Mouse (Mus musculus): ENCODE measurements around the gene Mob3b.

Mob3b gene

GRCm38 (mm10) chr4:35146597-35146996 is 10.7 kb downstream of the Mob3b start:
- DNase-seq, result no peak

DNA sequence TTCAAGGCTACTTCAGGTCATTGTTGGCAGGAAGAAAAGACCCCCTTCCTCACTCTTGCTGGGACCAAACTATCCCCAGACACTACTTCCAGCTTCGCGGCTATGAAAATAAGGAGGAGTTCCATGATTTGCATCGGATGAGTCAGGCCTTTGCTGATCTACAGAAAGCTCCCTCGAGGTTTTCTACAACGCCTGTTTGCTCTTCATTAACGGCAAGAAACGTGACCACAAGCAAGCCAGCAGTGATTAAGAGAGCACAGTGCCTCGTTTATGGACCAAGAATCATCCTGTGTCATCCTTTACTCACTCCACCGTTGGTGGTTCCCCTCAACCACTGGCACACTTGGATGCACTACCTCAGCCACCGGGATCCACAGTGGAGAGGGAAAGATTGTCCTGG is 11.6 kb downstream of the Mob3b start:
- DNase-seq, result no peak

DNA sequence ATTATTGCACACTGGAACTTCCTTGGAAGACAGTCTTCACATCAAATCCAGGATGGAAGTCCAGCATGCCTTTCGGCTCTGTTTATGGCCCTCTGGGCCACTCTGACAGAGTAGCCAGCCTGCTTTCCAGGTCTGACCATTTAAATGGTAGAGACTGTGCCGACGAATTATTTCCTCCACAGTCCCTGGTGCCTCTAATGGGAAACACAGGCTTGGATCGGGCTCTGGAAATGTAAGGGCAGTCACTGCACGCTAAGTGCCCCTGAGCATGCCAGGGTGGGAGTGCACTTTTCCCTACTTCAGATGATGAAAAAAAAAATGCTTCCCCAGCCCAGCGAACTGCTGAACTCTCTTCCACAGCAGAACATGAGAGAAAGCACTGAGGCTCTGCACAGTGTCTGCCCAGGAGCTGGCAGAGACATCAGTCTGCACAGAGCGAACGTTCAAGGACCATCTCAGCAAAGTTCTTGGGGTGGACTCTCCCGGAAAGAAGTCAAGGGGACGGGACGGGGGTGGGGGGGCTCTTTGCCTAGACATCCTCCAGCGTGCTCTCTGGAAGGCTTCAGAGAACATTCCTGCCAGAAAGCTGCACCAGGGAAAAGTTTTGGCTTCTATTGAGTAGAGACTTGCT is 13.7 kb downstream of the Mob3b start:
- DNase-seq, result no peak

GRCm38 (mm10) chr4:35140317-35140716 is 17.0 kb downstream of the Mob3b start:
- DNase-seq, result no peak

- DNase-seq, result no peak
Measured at GRCm38 (mm10) chr4:35138077-35138476, 19.2 kb downstream of the Mob3b start.

- DNase-seq, result no peak
Measured at GRCm38 (mm10) chr4:35136996-35137395, 20.3 kb downstream of the Mob3b start.

DNA sequence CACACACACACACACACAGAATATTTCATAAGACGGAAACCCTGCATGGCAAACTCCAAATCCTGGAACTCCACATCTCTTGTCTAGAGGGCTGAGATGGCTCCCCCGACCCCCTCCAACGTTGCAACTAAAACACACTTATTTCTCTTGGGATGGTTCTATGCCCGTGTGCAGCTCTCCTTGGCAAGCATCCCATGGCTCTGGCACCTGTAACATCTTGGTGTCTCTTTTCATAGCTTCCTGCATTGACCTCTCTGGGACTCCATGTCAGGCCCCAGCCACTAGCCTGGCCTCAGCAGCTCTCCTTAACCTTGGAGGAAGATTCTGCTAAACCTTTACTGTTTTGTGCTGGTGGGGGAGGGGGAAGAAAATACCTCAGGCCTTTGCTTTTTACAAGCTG is 21.5 kb downstream of the Mob3b start:
- DNase-seq, result no peak

DNA sequence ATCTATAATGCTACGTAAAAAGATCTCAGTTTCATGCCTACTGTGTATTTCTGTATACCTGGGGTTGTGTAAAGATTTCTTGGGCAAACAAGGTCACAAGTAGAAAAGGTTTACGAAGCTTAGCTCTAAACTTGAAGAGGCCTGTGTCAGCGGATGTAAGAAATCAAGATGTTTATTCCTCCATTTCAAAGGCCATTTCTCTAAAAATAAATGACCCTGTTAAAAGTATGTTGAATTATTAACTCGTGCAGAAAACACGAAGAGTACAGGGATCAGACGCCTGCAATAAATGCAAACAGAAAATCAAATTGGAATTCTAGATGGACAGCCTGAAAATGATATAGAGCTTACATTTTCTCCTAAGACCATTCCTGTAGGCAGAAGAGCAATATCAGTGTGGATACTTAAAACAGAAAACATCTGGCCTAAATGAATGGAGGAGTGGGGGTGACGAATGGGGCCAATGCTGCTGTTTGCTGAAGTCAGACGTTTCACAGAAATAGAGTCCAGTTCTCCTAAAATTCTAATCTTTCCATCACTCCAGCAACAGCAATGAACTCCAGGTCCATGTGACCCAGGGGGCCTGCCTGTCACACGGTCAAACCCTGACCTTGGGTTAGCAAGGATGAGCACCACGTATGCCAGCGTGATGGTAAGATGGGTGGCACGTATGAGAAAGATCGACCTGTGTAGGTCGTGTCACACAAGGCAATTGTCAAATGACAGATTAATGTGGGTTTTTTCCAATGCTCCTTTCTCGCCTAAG is 22.3 kb downstream of the Mob3b start:
- DNase-seq, result peak; percentile 53 to 60

GRCm38 (mm10) chr4:35133411-35133810 is 23.9 kb downstream of the Mob3b start:
- DNase-seq, result no peak

GRCm38 (mm10) chr4:35131592-35131991 is 25.7 kb downstream of the Mob3b start:
- DNase-seq, result no peak

DNA sequence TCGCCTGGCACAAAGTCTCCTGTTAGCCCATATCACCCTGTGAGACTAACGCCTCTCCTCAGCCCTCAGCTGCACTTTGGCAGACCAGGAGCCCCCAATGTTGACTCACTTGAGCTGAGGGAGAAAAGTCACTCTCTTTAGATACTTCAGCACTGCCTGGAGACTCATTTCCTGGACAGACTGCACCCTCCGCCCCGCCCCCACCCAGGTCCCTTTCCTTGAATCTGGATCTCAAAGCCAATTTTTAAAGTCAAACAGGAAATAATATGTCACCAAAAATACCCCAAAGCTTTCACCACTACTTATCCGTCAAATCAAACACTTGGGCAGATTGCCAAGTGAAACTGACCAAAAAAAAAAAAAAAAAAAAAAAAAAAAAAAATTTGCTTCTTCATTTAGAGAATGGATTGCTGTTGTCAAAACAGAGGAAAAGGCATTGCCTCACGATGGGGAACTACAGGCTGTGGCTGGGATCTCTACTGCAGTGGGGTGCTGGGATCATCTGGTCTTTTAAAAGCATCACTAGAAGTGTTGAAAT is 26.8 kb downstream of the Mob3b start:
- DNase-seq, result no peak

- no peak for DNase-seq
Measured at GRCm38 (mm10) chr4:35127759-35128158, 29.5 kb downstream of the Mob3b start.

- DNase-seq, result no peak
Measured at GRCm38 (mm10) chr4:35126776-35127175, 30.5 kb downstream of the Mob3b start.

- no peak for DNase-seq
Measured at GRCm38 (mm10) chr4:35125299-35125777, 31.9 kb downstream of the Mob3b start.

DNA sequence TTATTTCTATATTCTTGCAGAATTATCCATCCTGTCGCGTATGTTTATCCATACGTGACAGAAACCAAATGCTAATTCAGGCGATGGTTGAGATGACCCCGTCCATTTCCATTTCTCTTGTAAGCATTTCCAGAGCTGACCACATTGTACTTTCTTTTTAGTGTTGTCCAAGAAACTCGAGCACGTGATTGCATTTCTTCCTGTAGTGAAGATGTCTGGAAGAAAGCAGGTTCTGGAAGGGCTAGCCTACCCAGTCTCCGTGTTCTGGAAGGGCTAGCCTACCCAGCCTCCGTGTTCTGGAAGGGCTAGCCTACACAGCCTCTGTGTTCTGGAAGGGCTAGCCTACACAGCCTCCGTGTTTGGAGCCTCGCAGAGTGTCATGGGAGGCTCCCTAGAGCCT is 33.3 kb downstream of the Mob3b start:
- no peak for DNase-seq

GRCm38 (mm10) chr4:35123087-35123486 is 34.2 kb downstream of the Mob3b start:
- DNase-seq, result no peak

DNA sequence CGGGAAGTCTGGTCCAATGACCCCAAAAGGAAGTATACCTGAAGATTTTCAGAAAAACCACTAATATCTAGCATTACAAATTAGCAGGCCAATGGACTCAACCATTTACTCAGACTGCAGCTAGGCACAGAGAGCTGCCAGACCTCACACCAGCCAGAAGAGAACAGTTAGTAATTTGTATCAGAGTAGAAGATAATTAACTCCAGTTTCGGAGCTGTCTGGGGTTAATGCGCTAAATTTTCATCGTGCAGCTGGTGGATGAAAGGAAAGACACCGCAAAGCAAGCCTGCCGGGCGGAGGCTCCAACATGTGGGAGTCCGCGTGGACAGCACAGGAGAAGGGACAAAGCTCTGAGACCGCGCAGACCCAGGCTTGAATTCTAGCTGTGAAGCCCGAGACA is 36.2 kb downstream of the Mob3b start:
- peak; percentile 64 to 69 for DNase-seq

DNA sequence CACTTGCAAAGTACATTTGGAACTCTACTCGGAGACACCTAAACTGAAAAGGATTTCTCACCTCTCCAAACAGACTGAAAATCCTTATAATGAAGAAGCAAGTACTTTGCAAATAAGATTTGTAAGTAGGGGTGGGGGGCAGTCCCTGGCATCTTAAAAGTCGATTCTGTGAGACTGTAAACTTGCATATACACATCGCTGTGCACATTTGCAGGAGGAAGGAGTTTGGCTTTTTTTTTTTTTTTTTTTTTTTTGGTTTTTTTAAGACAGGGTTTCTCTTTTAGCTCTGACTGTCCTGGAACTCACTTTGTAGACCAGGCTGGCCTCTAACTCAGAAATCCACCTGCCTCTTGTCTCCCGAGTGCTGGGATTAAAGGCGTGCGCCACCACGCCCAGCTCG is 36.7 kb downstream of the Mob3b start:
- no peak for DNase-seq

DNA sequence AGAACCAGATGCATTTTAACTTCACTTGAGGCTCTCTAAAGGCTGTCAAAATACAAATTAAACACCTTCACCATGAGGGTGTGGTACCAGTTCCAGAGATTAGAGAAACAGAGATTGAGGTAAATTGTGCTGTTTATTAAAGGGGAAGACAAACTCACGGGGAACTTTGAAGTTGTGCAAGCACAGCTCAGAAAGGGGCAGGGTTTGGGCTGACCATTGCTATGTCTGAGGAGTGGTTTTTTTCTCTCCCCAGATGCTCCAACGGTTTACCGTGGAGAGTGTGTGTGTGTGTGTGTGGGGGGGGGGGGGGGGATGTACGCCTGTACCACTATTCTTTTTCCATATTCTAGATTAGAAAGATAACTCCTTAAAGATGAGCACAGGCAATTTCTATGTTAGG is 37.1 kb downstream of the Mob3b start:
- no peak for DNase-seq

DNA sequence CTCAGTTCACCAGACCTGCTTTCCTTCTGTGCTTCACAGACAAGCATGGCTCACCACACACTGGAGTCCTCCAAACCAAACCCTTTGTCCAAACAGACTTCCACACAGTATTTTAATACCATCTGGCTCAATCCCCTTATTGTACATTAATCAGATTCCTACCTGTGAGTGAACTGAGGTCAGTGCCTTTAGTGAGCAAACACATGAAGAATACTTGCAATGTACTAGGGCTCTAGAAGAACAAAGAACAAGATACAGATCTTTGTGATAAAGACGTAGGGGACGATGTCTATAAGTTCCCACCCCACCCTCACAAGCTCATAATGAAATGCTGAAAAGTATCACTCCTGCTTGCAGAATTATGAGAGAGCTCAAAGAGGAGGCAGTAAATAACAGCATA is 38.4 kb downstream of the Mob3b start:
- DNase-seq, result no peak

DNA sequence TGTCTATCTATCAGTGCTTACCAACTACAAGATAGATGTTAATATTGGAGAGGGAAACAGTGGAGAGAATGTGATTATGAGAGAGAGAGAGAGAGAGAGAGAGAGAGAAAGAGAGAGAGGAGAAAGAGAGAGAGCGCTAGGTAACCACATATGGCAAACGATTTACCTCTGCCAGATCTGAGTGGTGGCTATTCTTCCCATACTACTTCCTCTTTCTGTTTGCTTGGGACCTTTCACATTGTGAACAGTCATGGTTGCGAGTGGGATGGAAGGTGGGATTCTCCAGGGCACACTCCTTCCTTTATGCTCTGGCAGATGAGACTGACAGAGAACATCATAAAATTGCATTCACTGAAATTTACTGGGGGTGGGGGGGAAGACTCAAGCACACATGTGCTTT is 40.1 kb downstream of the Mob3b start:
- DNase-seq, result no peak

GRCm38 (mm10) chr4:35115933-35116332 is 41.4 kb downstream of the Mob3b start:
- DNase-seq, result no peak

DNA sequence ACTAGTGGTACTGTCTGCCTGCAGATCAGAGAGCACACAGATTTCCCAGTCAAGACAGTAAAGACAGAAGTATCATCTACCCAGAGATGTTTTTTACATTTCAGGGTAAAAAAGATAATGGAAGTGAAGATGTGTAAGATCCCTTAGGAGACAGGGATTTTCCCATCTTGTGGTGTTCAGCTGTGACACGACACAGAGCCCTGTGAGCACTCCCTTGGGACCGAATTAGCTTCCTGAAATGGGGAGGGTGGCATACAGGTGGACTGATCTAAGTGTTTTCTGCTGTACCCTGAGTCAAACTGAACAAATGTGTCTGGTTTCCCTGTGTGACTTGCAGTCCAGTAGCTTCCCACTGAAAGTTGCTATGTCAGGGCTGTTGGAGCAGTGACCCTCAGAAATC is 42.3 kb downstream of the Mob3b start:
- DNase-seq, result no peak

DNA sequence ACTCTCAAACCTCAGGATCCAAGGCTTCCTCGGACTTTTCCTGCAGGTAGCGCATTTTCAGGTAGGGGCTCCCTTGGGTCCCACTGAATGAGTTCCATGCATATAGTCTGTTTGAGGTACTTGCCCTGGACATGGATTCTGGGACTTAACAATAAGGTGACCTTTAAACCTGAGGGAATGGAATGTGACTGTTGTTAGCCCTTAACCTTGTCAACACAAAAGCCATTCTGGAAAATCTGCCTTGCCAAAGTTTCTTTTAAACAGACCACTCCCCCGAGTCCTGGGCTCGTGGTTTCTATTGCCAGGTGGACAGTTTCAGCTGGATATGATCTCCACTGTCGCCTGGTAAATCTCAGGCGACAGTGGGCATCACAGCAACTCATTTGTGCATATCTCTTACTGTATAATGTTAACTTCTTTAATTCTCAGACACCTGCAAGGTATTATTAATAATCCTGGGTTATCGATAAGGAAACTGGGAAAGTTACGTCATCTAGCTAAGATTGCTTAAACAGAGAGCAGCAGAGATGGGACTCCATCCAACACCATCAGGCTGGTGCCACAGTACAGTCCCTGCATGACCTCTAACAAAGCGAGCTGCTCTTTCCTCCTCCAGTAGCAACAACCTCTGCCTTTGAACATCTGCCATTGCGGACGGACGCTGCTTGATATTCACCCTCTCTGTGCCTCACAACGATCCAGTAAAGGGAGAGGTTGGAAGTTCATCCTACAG is 43.6 kb downstream of the Mob3b start:
- DNase-seq, result peak in 1 of 2 experiments; percentile 43
